Mouse (Mus musculus) urinary bladder, postnatal 36 days (tissue): ENCODE results near the gene C5ar2.
"Not testable (repeated sequence)": the region's sequence is repeated elsewhere in the genome, so short reads cannot be mapped to it uniquely, and the experiment has no call there.

ENCODE experiments used
- DNase-seq, 2 experiments: peaks; one replicate each; pipeline ENCODE4 v3.0.0; 2022; ENCODE audit warnings: low spot score in 2 of 2, mixed read lengths in 1 of 2

Gene C5ar2

DNA sequence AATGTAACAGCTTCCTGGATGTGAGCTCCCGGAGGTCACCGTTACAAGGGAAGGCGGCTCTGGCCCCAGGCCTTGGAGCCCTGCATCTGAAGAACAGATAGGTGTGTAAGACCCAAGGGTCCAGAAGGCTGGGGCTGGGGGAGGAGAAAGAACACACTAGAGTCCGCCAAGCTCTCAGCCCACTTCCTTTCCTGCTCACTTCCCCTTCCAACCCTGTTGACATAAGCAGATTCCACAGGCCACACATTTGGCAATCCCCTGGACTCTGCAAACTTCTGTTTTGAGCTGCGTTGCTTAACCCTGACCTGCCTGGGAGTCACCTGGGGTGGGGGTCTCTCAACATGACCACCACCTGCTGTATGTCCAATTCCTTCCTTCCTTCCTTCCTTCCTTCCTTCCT is at the start of gene C5ar2:
Gene C5ar2, minus strand, starts transcription at position 88 of the 400 bp plus-strand sequence.
- DNase-seq, result no peak

DNA sequence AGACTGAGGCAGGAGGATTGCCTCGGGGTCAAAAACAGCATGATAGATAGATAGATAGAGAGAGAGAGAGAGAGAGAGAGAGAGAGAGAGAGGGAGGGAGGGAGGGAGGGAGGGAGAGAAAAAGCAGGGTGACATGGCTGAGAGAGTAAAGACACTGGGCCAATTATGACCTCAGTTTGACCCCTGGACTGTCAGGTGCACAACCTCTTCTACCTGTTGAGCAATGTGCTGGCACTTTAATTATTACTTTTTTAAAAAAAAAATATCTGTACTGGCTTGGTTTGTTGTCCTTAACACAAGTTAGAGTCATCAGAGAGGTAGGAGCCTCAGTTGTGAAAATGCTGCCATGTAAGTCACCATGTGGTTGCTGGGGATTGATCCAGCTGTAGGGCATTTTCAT is 43.8 kb upstream of the C5ar2 start:
- no peak for DNase-seq

DNA sequence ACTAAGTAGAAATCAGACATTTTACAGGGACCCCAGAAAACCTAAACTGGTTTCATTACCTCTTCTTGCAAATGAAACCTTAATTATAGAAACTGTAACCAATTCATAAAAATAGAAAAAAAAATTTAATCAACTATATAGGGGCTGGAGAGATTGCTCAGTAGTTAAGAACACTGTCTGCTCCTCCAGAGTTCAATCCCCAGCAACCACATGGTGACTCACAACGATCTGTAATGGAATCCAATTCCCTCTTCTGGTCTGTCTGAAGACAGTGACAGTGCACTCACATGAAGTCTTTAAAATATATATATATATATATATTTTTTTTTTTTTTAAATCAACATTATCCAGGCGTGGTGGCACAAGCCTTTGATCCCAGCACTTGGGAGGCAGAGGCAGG is 43.1 kb upstream of the C5ar2 start:
- DNase-seq, result no peak

DNA sequence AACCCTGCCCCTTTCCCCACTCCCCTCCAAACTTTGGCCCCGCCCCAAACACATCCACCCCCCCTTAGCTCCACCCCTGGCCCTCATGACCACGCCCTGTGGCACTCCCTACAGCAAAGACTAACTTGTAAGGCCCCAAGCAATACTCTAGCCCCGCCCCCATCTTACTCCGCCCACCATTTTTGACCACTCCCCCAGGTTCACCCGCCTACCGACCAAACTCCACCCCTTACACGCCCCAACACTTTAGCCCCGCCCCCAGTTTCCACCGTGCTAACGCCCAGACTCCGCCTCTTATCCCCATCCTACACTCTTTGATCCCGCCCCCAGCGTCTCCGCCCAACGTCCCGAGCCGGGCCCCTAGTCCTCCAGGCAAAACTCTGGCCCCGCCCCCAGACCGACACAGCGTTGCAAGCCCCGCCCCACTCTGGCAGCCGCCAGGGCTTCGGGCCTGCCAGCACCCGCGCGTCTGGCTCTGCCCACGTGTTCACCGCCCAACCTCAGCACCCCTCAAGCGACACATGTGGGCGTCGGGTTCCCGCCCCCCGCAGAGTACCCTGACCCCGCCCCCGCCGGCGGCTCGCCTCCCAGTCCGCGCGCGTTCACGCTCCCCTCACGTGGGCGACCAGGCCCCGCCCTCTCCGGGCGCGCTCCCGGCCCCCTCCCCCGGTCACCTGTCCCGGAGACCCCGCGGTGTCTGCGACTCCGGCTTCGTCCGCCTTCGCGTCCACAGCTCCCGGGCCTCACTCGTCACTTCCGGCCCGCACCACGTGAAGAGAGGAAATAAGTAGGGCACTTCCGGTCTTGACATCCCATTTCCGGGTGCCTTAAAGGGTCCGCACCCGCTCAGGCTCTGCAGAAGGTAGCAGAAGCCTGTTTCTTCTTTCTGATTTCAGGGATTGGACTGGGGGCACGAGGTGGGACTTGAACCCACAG is 42.3 kb upstream of the C5ar2 start, which contains the start of gene Ccdc9:
Gene Ccdc9, minus strand, starts transcription at position 770 of the 936 bp plus-strand sequence.
- DNase-seq, result peak; percentile 100

DNA sequence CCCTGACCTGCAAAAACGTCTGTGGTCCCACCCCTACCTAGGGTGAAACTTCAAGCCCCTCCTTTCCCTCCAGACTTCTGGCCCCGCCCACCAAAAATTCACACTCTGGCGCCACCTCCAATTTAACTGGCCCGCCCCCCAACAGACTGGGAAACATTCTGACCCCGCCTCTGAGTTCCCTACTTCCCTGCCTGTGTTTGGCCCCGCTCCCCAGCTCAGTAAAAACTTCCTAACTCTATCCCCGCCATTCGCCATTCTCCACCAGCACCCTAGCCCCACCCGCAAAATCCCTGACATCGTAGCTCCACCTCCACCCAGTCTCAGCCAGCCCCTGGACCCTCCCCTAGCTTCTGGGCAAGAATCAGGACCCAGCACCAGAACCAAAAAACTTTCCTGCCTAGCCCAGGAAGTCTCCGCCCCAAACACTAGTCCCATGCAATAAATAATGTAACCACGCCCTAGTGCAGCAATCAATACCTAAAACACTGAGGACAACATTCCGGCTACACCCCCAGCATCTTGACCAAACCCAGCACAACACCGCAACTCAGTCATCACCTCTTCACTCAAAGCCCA is 41.6 kb upstream of the C5ar2 start:
- peak; percentile 73 to 82 for DNase-seq

DNA sequence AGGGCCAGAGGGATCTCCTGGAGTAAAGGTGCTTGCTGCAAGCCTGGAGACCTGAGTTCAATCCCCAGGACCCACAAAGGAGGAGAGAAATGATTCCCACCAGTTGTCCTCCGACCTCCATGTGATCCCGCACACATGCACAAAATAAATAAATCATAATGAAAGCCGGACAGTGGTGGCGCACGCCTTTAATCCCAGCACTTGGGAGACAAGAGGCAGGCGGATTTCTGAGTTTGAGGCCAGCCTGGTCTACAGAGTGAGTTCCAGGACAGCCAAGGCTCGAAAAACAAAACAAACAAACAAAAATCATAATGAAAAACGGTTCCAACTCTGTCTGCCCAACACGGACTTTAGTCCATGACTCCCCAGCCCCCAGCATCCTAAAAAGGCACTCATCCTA is 41.0 kb upstream of the C5ar2 start:
- DNase-seq, result no peak

DNA sequence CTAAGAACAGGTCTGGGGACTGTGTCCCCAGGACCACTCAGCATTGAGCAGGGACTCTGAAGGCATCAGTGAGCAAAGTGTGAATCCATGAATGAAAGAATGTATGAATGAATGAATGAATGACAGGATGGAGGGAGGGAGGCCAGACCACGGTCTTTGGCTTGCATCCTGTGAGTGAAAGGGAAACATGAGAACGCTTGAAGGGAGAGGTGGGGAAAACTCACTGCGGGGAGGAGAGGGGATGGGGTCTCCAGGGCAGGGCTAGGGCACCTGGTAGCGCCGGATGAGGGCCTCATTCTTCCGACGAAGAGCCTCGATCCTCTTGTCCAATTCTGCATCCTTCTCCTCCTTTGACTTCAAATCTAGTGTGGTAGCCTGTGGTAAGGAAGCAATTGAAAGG is 40.0 kb upstream of the C5ar2 start:
- DNase-seq, result no peak

DNA sequence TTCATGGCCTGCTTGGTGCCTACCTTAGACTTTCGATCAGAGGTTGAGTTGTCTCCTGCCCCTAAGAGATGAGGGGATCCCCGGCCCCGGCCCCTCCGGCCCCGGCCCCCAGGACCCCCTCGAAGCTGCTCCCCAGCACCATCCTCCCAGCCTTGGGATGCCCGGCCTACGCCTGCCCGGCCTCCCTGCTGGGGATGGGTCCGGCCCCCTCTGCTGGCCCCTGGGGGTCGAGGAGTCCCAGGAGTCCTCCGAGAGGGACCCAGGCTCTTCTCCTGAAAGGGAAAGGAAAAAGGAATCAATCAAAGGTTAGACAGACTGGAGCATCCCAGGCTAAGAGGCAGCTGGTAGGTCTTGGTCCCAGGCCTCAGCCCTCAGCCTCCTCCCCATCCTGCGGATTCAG is 38.4 kb upstream of the C5ar2 start:
- DNase-seq, result no peak

DNA sequence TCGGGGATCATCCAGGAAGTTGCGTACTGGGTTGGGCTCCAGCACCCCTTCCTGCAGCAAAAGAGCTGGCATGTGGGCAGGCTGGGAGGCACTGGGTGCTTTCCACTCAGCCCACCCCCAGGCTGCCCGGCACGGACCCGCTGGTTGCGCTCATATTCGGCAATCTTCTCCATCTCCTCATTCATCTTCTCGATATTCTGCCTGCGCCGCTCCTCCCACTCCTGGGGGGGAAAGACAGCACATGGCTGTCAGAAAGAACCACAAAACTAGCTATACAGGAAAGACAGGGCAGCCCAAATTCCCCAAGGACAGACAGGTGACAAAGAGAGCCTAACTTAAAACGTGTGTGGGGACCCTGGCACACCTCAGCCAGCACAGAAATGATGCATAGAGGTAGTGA is 36.8 kb upstream of the C5ar2 start:
- DNase-seq, result no peak

DNA sequence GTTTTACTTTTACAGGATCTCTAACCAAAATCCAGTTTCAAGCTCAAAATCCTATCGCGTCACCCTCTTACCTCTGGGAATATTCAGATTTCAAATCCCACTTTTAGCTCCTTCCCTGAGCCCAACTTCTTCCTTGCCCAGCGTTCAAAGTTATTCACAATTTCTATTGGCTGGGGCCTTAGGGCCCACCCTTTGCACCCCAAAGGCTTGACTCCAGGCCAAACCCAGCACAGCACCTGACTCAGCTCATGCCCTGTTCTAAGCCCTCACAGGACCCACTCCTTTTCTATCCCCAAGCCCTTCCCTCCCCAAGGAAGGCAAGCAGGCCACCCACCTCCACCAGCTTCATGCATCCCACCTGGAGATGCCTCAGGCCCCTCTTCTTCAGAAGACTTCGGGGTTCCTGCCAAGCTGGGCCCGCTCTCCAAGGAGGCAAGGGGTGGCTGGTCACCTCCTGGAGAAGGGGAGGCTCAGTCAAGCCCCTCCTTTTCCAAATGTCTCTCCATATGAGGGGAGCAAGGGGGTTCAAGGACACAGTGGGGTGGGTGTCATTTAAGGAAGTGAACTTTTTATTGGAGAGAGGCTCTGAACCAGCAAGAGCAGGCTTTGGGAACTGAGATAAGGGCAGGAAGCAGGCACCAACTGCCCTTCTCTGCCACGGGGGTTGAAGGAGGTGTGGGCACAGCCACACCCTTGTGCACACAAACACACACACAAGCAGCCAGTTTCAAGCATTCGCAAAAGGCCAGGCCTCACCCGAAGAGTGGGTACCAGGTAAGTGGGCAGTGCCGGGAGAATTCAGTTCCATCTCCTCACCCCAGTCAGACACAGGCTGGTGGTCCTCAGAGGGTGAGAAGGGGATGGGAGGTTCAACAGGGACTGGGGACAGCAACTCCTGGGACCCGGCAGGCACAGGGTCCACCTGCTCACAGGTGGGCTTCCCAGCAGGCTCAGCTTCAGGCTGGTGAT is 31.3 kb upstream of the C5ar2 start:
- no peak for DNase-seq

DNA sequence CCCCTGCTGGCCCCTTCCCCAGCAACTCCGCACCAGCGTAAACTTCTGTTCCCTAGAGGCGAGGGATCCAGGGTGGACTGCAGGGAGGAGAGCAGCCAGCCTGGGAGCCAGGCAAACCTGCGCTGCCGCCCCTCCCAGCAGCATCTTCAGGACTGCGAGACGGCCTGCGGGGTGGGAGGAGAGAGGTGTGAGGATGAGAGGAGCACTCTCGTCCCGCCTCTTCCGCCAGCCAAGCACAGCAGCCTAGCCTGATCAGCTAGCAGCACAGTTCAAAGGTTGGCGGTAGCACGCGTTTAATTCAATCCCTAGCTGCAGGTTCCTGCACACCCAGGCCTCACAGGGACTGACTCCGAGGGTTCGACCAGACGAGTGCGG is 29.8 kb upstream of the C5ar2 start:
- peak; percentile 45 to 67 for DNase-seq

DNA sequence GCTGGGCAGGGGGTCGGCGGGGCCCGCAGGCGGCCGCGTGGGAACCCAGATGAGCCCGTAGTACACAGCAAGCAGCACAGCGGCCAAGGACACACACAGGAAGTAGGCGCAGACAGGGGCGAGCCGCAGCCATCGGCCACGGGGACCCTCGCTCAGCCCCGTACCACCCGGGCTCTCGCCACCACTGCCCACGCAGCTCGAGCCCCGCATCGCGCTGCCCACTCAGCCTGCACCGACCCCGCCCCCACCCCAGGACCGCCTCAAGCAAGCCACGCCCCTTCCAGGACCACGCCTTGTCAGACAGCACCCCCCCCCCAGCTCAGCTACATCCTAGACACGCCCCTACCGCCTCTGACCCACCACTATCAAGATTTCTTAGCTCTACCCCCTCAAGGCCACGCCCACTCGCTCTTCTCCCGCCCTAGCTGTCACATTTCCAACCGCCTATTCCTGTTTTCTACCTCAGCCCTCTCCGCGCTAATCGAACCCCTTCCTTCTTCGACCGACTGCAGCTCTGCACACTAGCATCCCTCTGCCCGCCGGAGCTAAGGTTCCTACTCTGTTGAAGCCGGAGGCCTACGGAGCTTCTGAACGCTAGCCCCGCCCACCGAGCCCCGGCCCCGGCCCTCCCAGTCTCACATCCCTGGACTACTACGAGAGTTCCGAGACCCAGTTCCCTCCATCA is 29.3 kb upstream of the C5ar2 start, which contains the start of gene Inafm1:
Gene Inafm1, minus strand, starts transcription at position 537 of the 685 bp plus-strand sequence.
- DNase-seq, result peak; percentile 80 to 87

DNA sequence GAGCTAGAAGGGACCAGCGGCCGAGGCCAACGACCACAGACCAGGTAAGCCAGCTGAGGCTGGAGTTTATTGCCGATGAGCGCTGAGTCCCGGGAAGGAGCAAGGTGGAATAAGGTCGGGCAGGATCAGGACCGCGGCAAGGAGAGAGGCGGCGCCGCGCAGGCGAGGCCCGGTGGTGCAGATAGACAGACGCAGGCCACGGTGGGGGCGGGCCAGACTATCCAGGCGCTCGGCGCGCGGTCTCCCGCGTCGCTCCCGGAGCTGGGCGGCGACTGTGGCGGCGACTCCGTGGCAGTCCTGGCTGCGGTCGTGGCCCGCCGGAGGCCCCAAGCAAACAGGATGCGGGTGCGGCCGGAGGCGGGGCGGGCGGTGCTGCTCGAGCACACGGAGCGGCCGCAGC is 28.7 kb upstream of the C5ar2 start:
- peak; percentile 52 to 70 for DNase-seq

DNA sequence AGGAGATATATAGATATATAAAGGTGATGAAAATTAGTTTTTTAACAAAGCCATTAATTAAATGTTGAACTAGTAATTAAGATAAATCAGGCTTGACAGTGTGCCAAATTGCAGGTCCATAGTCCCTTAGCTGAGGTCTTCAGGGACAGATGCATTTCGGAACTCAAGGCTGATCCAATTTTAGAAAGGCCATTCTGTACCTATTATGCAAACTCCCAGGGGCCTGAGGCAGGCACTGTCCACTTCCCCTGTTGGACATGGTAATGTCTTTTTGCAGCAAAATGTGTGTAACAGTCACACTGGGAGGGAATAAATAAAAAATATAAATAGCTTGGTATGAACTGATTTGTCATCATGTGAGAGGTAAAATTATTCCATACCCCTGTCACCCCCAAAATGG is 27.2 kb upstream of the C5ar2 start:
- DNase-seq, result no peak

DNA sequence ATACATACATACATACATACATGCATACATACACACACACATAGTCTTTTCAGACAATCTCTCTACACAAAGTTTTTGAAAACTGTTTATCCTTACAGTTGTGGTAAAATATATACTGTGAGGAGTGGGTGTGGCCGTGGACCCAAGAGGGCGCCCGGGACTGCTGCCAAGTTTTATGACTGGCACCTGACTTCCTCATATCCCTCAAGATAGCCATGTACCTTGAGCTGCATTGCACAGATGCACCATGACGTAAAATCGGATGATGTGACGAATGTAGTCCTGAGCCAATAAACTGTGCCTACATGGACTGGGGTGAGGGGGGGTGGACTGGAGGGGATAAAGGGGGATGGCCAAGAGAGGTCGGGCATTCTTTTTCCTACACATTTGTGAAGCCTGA is 22.6 kb upstream of the C5ar2 start:
- DNase-seq, result not testable (repeated sequence)

DNA sequence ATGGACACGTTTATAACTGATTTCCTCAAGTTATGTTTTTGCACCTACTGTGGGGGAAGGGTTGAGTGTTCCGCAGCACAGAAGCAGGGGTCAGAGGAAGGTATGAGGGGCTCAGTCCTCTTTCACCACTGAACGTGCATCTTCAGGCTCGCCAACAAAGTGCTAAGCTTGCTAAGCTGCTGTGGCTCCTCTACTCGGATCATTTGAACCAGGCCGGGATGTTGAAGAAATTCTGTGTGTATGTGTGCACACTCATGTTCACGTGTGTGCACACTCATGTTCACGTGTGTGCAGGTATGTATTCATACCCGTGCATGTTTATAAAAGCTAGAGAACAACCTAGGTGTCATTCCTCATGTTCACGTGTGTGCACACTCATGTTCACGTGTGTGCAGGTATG is 21.9 kb upstream of the C5ar2 start:
- DNase-seq, result no peak

DNA sequence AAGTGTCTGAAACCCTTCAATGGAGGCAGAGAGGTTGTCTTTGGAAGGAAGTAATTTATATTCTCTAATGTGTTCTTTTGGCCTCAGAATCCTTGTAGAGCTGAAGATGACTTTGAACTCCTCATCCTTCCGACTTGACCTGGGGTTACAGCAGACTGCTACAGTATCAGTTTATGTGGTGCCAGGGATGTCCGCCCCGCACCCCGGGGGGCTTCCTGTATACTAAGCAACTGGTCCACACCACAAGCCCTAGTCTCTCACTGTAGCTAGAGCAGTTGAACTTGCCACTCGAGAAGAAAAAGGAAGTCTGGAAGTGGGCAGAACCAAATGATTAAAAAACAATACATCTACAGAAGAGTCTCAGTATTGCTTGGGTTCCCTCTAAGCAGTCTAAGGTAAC is 19.9 kb upstream of the C5ar2 start:
- DNase-seq, result no peak

DNA sequence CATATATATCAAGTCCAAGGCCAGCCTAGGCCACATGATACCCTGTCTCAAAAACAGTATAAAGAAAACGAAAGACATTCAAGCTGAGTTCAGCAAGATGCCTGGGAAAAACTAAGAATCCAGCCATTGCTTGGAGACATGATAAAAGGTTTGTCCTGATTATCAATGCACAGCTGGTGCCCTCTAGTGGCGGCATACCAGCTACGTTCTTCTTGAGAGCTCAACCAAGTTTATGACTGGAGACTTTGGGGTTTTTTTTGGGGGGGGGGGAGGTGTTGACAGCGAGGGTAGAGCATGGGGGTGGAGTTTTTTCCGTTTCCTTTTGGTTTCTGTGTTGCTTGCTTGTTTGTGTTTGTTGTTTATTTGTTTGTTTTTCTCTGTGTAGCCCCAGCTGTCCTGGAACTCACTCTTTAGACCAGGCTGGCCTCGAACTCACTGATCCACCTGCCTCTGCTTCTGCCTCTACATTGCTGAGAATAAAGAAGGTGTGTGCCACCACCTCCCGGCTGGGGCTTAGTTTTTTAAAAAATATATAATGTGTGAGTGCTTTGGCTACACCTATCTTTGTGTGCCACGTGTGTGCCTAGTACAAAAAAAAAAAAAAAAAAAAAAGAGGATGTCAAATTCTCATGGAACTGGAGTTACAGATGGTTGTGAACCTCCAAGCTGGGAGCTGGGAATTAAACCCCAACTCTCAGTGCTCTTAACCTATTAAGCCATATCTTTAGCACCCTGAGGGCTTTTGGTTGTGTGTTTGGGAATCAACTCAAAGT is 19.2 kb upstream of the C5ar2 start:
- DNase-seq, result peak; percentile 67 to 76

DNA sequence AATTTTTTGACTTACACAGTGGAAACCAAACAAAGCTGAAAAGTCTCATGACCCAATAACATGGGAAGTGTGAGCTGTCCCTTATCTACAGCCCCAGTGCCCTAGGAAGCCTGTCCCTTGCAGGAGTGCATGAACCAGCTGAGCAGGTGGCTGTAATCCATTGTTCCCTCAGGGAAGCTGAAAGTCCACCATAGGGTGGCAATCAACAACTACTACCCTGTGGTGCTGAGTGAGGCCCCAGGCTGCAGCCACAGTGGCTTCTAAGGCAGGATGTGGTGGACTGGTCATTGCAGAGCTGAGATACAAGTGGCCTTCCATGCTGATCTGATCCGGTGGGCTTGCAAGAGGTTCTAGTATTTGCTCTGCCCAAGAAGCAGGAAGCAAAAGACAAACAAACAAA is 17.1 kb upstream of the C5ar2 start:
- no peak for DNase-seq

DNA sequence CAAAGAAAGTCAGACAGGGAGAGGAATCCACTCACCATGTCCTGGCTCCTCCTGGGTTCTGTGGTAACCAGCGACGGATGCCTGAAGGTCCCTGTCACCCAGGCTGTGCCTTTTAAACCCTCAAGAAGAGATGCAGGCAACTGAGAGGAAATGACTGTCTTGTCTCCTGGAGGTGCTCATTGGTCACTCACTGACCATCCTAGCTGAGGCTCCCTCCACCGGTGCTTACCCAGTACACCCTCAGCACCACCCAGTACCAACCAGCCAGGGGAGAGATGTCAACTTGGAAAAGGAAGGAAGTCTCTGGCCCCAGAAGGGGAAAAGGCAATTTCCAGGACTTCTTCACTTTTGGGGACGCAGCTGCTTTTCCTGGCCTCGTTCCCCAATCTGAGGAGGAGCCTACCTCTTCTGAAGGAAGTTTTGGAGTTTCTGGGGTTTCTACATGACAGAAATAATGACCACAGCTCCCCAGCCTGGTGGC is 15.2 kb upstream of the C5ar2 start, which contains the start of gene C5ar1:
Gene C5ar1, minus strand, starts transcription at position 431 of the 481 bp plus-strand sequence.
- peak in 1 of 2 experiments; percentile 9 for DNase-seq
